Mouse (Mus musculus) cortical plate, adult 2 months (tissue): ENCODE results near the gene Slc38a10. TPM values are rescaled to one million over a fixed set of nuclear protein-coding genes. Genes with fewer than 3 reads are reported as not detected.

Experiments used
- H3K27ac ChIP-seq: fragments of 200-500 bp; 2 replicates; pipeline ENCODE4 v1.5.1; 2012; ENCODE audit warnings: low read length, control low read depth, inconsistent platforms; ENCODE audit not compliant: insufficient read depth
- H3K4me1 ChIP-seq: fragments of 200-500 bp; 2 replicates; pipeline ENCODE4 v1.6.1; 2011; ENCODE audit warnings: low read length; ENCODE audit not compliant: control insufficient read depth, insufficient read depth
- H3K4me3 ChIP-seq: fragments of 200-500 bp; 2 replicates; pipeline ENCODE4 v1.5.1; 2011; ENCODE audit warnings: mild to moderate bottlenecking, low read length, control low read depth; ENCODE audit not compliant: insufficient read depth
- CTCF ChIP-seq: fragments of 200-500 bp; IDR thresholded peaks from 2 replicates; pipeline ENCODE4 v1.5.1; 2011; ENCODE audit warnings: mild to moderate bottlenecking, control low read depth, low read length; ENCODE audit not compliant: insufficient read depth; ENCODE audit errors: extremely low read depth
- POLR2A ChIP-seq: fragments of 200-500 bp; IDR thresholded peaks from 2 replicates; pipeline ENCODE4 v1.6.1; 2011; ENCODE audit warnings: mild to moderate bottlenecking, low read length, control low read depth; ENCODE audit not compliant: insufficient read depth; ENCODE audit errors: extremely low read depth
- polyA plus RNA-seq: library from polyadenylated mRNA; depleted of rRNA; stranded (reverse); fragments of >200 nt; gene quantifications from 2 replicates; pipeline ENCODE4 v1.2.3, GENCODE M21; 2012

The Slc38a10 gene
- polyA plus RNA-seq, 1 experiment, result 60.3 TPM

GRCm38 (mm10) chr11:120119936-120120541 is 31.1 kb downstream of the Slc38a10 start:
- H3K4me1 ChIP-seq, result no peaks in the 10 kb centered on the region; the same call in 1 of the 2 replicates
- H3K4me3 ChIP-seq, result no peak overlapping the region
- no peak overlapping the region for H3K27ac ChIP-seq
- TF ChIP-seq POLR2A, result no peak
- no peak for TF ChIP-seq CTCF

GRCm38 (mm10) chr11:120119108-120119507 is 32.0 kb downstream of the Slc38a10 start:
- TF ChIP-seq CTCF, result no peak
- no peak for TF ChIP-seq POLR2A
- no peak overlapping the region for H3K4me3 ChIP-seq
- H3K4me1 ChIP-seq, result no peaks in the 10 kb centered on the region; the same call in 1 of the 2 replicates
- H3K27ac ChIP-seq, result no peak overlapping the region

- Histone ChIP-seq H3K4me3 (no peak overlapping the region), H3K4me1 (no peaks in the 10 kb centered on the region; the same call in 1 of the 2 replicates), H3K27ac (no peak overlapping the region)
- TF ChIP-seq POLR2A (no peak), CTCF (no peak)
Measured at GRCm38 (mm10) chr11:120117626-120118025, 33.5 kb downstream of the Slc38a10 start.

DNA sequence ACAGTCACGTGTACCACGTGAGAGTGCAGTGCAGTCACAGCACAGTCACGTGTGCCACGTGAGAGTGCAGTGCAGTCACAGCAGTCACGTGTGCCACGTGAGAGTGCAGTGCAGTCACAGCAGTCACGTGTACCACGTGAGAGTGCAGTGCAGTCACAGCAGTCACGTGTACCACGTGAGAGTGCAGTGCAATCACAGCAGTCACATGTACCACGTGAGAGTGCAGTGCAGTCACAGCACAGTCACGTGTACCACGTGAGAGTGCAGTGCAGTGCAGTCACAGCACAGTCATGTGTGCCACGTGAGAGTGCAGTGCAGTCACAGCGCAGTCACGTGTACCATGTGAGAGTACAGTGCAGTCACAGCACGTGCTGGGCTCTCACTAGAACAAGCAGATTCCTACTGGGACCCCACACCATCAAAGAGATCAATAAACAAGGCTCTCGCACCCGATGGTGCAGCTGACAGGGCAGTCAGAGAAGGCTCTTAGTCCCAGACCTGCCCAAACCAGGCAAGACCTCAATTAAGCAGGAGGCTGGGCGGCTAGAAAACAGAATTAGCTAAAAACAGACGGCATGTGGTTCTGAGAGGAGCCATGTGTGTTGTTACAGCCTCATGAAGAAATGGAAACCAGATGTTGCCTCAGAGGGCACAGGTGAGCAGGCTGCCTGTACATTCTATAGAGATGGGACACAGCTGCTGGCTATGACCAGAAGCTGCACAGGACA is 36.5 kb downstream of the Slc38a10 start:
- no peak overlapping the region for H3K27ac ChIP-seq
- no peaks in the 10 kb centered on the region for H3K4me1 ChIP-seq
- TF ChIP-seq CTCF, result no peak
- no peak overlapping the region for H3K4me3 ChIP-seq

GRCm38 (mm10) chr11:120112136-120112535 is 39.0 kb downstream of the Slc38a10 start:
- no peak for TF ChIP-seq POLR2A
- no peak for TF ChIP-seq CTCF
- Histone ChIP-seq H3K4me3 (no peak overlapping the region), H3K4me1 (peaks cover 2% of the 10 kb centered on the region; the same call in 1 of the 2 replicates), H3K27ac (no peak overlapping the region)

GRCm38 (mm10) chr11:120111033-120111432 is 40.1 kb downstream of the Slc38a10 start:
- no peak overlapping the region for H3K27ac ChIP-seq
- TF ChIP-seq CTCF, result peak; percentile 96
- TF ChIP-seq POLR2A, result no peak
- no peak overlapping the region for H3K4me3 ChIP-seq
- peaks cover 2% of the 10 kb centered on the region; the same call in 1 of the 2 replicates for H3K4me1 ChIP-seq

- peaks cover 2% of the 10 kb centered on the region; the same call in 1 of the 2 replicates for H3K4me1 ChIP-seq
- no peak for TF ChIP-seq POLR2A
- TF ChIP-seq CTCF, result peak; percentile 36
- H3K4me3 ChIP-seq, result no peak overlapping the region
- H3K27ac ChIP-seq, result no peak overlapping the region
Measured at GRCm38 (mm10) chr11:120110554-120110953, 40.6 kb downstream of the Slc38a10 start.

- no peak for TF ChIP-seq CTCF
- H3K27ac ChIP-seq, result no peak overlapping the region
- no peak overlapping the region for H3K4me3 ChIP-seq
- H3K4me1 ChIP-seq, result peaks cover 2% of the 10 kb centered on the region; the same call in 1 of the 2 replicates
Measured at GRCm38 (mm10) chr11:120109558-120110210, 41.5 kb downstream of the Slc38a10 start.

- no peak overlapping the region for H3K4me3 ChIP-seq
- TF ChIP-seq CTCF (no peak), POLR2A (no peak)
- H3K4me1 ChIP-seq, result peaks cover 2% of the 10 kb centered on the region; the same call in 1 of the 2 replicates
- no peak overlapping the region for H3K27ac ChIP-seq
Measured at GRCm38 (mm10) chr11:120107796-120108195, 43.4 kb downstream of the Slc38a10 start.

DNA sequence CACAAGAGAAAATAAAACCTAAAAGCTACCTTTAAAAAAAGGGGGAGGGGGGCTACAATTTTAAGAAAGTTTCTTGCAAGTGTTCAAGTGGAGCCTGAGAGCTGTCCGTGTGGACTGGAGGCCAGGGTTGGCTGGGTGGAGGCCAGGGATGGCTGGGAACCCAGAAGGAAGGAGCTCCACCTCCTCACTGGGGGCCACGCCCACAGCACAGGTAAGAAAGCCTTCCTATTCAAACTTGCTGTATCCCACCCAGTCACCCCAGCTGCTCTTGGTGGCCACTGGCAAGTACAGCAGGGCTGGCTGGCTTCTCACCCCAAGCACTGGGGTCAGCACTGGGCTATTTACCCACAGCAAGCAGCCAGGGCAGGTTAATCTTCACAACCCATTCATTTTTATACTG is 44.1 kb downstream of the Slc38a10 start:
- H3K4me3 ChIP-seq, result no peak overlapping the region
- peaks cover 2% of the 10 kb centered on the region; the same call in 1 of the 2 replicates for H3K4me1 ChIP-seq
- no peak overlapping the region for H3K27ac ChIP-seq
- TF ChIP-seq POLR2A, result no peak
- TF ChIP-seq CTCF, result no peak
